Mouse (Mus musculus): ENCODE data around the gene Acot6.

Acot6 gene

GRCm38 (mm10) chr12:84101493-84101845, 1.0 kb downstream of the Acot6 start:
- DNase-seq (ENCODE audit: low spot score): no peak

DNA sequence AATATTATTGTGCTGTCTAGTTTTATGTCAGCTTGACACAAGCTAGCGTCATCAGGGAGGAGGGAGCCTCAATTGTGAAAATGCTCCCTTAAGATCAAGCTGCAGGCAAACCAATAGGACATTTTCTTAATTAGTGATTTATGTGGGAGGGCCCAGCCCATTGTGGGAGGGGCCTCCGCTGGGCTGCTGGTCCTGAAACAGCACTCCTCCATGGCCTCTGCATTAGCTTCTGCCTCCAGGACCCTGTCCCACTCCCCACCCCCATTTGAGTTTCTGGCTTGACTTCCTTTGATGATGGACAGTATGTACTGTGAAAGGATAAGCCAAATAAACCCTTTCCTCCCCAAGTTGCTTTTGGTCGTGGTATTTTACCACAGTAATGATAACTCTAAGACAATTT, 6.6 kb downstream of the Acot6 start:
- DNase-seq (ENCODE audit: low spot score): no peak

GRCm38 (mm10) chr12:84107692-84108091, 7.2 kb downstream of the Acot6 start:
- DNase-seq (ENCODE audit: low spot score): no peak

- DNase-seq (ENCODE audit: low spot score): no peak
Measured at GRCm38 (mm10) chr12:84109924-84110323, 9.5 kb downstream of the Acot6 start.

- no peak for DNase-seq (ENCODE audit: low spot score)
Measured at GRCm38 (mm10) chr12:84110814-84111213, 10.4 kb downstream of the Acot6 start.

DNA sequence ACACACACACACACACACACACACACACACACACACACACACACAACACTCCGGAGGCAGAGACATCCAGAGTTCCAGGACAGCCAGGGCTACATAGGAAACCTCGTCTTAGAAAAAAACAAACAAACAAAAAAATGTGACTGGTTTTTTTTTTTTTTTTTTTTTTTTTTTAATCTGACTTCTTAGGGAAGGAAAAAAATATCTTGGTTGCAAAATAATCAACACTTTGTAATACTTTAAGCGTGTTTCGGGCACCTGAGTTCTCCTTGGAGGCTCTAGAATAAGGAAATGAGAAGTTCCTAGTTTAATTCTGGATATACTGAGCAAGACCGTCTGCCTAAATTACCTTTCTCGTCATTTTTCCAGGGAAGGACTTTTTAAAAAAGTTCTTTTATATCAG, 13.2 kb downstream of the Acot6 start:
- DNase-seq (ENCODE audit: low spot score): no peak

GRCm38 (mm10) chr12:84114153-84114994, 13.9 kb downstream of the Acot6 start, which contains the start of gene Dnal1:
TSS of gene Dnal1 (plus strand) at chr12:84114366.
- peak; percentile 93 for DNase-seq (ENCODE audit: low spot score)

DNA sequence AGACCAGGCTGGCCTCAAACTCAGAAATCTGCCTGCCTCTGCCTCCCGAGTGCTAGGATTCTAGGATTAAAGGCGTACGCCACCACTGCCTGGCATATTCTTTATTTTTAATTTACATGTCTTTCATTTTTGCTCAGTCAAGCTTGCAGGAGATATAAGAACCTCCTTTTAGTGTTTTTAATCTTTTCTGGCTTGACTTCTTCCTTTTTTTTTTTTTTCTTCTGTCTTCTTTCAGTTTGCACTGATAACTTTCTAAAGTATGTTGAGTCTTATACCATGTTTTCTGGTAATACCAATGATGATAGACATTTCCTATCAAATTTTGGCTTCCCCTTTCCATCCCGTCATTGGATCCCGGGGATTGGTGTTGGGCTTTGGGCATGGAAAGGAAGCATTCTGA, 19.1 kb downstream of the Acot6 start:
- DNase-seq (ENCODE audit: low spot score): no peak

DNA sequence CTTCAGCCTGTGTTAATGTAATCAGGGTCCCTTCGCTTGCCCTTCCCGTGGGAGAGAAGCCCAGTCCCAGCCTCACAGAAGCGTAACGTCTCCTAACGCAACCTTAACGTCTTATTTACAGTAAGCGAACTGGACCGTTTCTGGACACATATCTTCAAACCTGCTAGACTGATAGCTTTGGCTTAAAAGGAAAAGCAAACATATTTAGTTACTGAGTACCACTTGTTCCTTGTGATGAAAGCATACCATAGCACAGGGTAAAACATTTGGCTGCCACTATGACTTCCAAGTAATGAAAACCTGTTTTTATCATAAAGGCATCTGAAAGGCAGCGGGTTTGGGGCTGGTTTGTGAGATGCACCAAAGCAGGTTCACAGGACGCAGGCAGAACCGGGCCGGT, 25.4 kb downstream of the Acot6 start:
- no peak for DNase-seq (ENCODE audit: low spot score)

- no peak for DNase-seq (ENCODE audit: low spot score)
Measured at GRCm38 (mm10) chr12:84126899-84127298, 26.4 kb downstream of the Acot6 start.

DNA sequence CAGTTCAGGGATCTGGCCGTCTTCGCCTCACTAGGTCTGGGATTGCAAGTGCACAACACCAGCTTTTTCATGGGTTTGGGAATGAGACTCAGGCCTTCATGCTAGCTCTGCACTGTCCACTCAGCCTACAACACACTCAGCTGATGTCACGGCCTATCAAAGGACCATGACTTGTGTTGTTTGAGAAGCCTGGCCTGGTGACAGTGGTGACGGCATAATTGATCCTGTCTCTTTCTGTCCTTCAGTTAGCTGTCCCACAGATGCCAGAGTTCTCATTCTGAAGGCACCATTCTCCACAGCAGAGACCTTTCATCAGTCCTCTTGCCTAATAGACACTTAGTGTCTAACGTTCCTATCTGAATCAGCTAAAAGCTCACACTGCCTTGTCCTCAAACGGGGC, 28.1 kb downstream of the Acot6 start:
- DNase-seq (ENCODE audit: low spot score): no peak

DNA sequence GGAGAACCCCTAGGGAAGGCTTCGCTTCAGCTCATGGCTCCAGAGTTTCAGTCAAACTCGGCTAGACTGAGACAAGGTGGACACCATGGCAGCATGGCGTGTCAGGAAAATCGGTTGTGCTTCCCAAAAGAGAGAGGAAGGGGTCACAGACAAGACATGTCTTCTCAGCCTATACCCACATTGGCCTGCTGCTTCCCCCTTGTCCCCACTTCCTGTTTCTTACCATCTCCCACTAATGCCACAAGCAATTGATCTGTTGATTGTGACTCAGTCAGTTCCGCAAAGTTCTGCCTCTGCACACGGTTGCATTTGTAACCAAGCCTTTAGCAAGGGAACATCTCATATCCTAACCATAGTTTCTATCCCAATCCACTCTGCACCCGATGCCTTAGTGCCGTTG, 29.5 kb downstream of the Acot6 start:
- no peak for DNase-seq (ENCODE audit: low spot score)

GRCm38 (mm10) chr12:84132265-84132664, 31.8 kb downstream of the Acot6 start:
- DNase-seq (ENCODE audit: low spot score): peak; percentile 65

GRCm38 (mm10) chr12:84137131-84137530, 36.7 kb downstream of the Acot6 start:
- no peak for DNase-seq (ENCODE audit: low spot score)

DNA sequence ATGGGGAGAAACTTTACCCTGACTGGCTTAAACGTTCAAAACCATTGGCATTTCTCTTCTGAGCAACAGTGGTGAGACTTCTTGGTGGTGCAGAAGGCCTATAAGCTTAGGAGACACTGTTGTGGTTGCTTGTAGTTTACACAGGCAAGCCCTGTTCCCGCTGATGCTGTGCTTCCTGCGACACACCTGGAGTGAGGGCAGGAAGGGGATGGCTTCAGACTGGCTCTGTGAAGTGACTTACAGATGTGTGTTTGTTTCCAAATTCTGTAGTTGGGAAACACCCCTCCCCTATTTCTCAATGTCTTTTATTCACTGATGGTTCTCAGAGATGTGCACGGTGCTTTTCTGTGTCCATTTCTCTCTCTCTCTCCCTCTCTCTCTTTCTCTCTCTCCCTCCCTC, 39.7 kb downstream of the Acot6 start:
- DNase-seq (ENCODE audit: low spot score): no peak

DNA sequence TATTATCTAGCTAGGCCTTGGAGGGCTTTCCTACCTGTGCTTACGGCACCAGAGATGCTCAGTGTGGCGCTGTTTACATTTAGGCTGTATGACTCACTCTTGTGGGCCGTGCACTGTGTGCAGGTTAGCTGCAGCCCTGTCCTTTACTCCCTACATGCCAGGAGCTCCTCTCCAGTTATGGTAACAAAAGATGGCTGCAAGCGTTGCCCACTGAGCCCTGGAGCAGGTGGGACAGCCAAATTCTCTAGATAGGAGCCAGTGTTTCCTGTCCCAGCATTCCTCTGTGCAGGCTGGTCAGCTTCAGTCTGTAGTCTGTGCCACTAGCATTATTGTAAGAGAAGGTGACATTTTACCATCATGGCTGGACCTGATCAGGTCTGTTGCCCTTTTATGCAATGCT, 40.8 kb downstream of the Acot6 start:
- DNase-seq (ENCODE audit: low spot score): no peak

GRCm38 (mm10) chr12:84142281-84143050, 42.0 kb downstream of the Acot6 start:
- DNase-seq (ENCODE audit: low spot score): no peak

- DNase-seq (ENCODE audit: low spot score): peak; percentile 82
Measured at GRCm38 (mm10) chr12:84147954-84148621, 47.6 kb downstream of the Acot6 start, which contains the start of gene Pnma1. TSS of gene Pnma1 (minus strand) at chr12:84148489.

DNA sequence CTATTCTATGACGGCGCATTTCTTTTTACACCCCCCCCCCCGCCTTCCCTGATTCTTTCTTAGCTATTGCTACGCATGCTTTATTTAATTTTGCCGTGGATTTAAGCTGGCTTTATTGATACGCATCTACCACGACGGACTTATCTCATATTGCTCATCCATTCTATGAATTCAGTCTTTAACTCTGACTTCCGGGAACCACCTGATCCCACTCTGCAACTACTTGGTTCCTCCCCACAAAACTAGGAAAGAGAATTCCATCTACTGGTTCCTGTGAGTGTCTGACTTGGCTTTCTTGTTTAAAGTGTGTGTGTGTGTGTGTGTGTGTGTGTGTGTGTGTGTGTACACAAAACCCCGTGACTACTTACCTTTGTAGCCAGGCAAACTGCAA, 48.2 kb downstream of the Acot6 start:
- no peak for DNase-seq (ENCODE audit: low spot score)

- no peak for DNase-seq (ENCODE audit: low spot score)
Measured at GRCm38 (mm10) chr12:84149971-84150370, 49.5 kb downstream of the Acot6 start.

DNA sequence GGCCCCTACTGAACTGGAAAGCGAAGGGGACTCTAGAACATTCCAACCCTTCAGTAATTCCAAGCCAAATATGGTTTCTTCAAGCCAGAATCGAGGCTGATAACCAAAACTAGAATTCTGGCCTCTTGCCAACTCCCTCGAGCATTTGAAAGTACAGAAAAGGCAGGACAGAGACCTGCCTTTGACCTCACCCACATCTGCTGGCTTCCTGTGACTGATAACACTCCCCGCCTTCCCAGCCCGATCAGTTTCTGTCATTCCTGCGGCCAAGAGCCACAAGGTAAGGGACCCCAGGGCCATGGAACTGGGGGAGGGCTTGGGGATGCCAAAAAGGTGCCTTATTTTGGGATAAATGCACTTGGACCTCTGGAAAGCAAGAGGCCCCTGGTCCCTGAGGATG, 50.5 kb downstream of the Acot6 start:
- peak; percentile 55 for DNase-seq (ENCODE audit: low spot score)

DNA sequence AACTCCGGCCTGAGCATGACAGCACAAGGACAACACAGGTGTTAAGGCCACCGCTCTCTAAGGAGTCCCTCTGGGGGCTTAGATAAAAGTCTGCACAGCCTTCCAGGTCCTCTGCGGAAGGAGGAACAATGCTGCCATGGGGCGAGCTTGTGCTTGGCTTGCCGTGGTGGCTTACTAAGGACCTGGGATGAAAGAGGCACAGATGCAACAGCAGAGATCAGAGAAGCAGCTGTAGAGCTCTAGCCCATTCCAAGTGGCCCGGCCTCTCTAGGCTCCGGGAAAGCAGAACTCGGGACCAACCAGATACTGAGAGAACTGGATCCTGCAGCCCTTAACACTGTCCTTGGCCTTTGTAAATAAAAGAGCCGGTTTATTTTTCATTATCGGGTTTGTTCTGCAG, 51.5 kb downstream of the Acot6 start:
- no peak for DNase-seq (ENCODE audit: low spot score)

All from testis, postnatal 10 days (tissue).